Mouse (Mus musculus) cerebellum, adult (tissue): ENCODE data around the gene Fosb.
A peak's percentile ranks its signal among the peaks of the same experiment; 100 is the strongest.

Experiments used
- ATAC-seq: cut with Nextera tagmentation; 2 replicates; pipeline ENCODE4 v1.9.2; 2017; ENCODE audit warnings: mild to moderate bottlenecking, moderate library complexity, mixed read lengths; ENCODE audit not compliant: insufficient number of reproducible peaks, low FRiP score, low TSS enrichment

Fosb gene

GRCm38 (mm10) chr7:19309884-19310641 is at the start of gene Fosb:
Gene Fosb, minus strand, starts transcription at chr7:19310051.
- ATAC-seq = peak; percentile 51

- peak; percentile 40; the same call in 1 of the 2 replicates for ATAC-seq
These were observed 49.5 kb upstream of the Fosb start, which contains the start of the genes Cd3eap and Ppp1r13l for GRCm38 (mm10) chr7:19359299-19359891. Gene Cd3eap, minus strand, starts transcription at chr7:19359483. Gene Ppp1r13l, plus strand, starts transcription at chr7:19359749.

GRCm38 (mm10) chr7:19358634-19359033 is 48.8 kb upstream of the Fosb start:
- no peak for ATAC-seq

GRCm38 (mm10) chr7:19357381-19358375 is 47.8 kb upstream of the Fosb start:
- no peak for ATAC-seq

- ATAC-seq = no peak
These were observed 46.5 kb upstream of the Fosb start for GRCm38 (mm10) chr7:19356311-19356710.

- ATAC-seq = no peak
These were observed 45.1 kb upstream of the Fosb start for GRCm38 (mm10) chr7:19354991-19355390.

- ATAC-seq = no peak
These were observed 40.4 kb upstream of the Fosb start for GRCm38 (mm10) chr7:19350221-19350620.

- ATAC-seq = no peak
These were observed 39.5 kb upstream of the Fosb start for GRCm38 (mm10) chr7:19349188-19349915.

GRCm38 (mm10) chr7:19344938-19345471 is 35.2 kb upstream of the Fosb start:
- peak; percentile 81 for ATAC-seq

GRCm38 (mm10) chr7:19344237-19344847 is 34.5 kb upstream of the Fosb start, which contains the start of gene Ercc1:
Gene Ercc1, plus strand, starts transcription at chr7:19344778.
- no peak for ATAC-seq

- no peak for ATAC-seq
These were observed 33.5 kb upstream of the Fosb start for GRCm38 (mm10) chr7:19343210-19343808.

- no peak for ATAC-seq
These were observed 32.7 kb upstream of the Fosb start for GRCm38 (mm10) chr7:19342481-19343027.

GRCm38 (mm10) chr7:19341761-19342409 is 32.0 kb upstream of the Fosb start:
- no peak for ATAC-seq

GRCm38 (mm10) chr7:19341250-19341649 is 31.4 kb upstream of the Fosb start:
- ATAC-seq = no peak

GRCm38 (mm10) chr7:19338596-19338995 is 28.7 kb upstream of the Fosb start:
- no peak for ATAC-seq

- no peak for ATAC-seq
These were observed 28.2 kb upstream of the Fosb start for GRCm38 (mm10) chr7:19338060-19338459.

GRCm38 (mm10) chr7:19337122-19337521 is 27.3 kb upstream of the Fosb start:
- ATAC-seq = no peak

- no peak for ATAC-seq
These were observed 25.7 kb upstream of the Fosb start for GRCm38 (mm10) chr7:19335583-19335982.
